Mouse (Mus musculus): Measurements from ENCODE around the gene Ippk. TPM values are rescaled to one million over a fixed set of nuclear protein-coding genes. Genes with fewer than 3 reads are reported as not detected.

Ippk gene
- polyA plus RNA-seq, 1 experiment from 2014 or later = 14.0 TPM

DNA sequence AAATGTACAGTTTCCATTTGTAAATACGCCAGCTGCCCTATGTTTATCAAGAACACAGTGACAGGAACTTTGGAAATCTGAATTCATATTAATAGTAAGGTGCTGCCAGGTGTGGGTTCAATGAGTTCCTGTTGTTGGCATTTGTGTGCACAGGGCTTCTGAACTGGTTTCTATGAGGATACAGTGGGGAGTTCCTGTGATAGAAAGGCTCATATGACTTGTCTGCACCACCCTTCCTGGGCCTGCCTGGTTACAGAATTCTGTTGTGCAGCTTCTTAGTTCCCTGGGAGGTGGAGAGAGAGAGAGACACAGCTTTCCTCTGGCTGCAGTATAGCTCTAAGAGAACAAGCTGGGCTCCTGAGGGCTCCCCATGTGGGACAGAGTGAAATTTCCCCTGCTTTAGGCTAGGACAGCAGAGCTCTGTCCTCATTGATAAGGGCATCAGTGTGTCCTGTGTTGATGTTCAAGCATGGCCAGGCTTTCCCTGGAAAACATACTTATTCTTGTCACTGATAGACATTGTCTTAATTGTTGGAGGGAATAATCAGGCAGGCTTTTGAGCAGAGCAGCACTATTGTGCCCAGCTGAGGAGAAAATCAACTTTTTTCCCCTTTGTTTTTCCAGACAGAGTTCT lies 7.1 kb downstream of the Ippk start:
- no peaks in the 10 kb centered on the region for H3K27me3 ChIP-seq (replicated peaks)
- H3K4me2 ChIP-seq = no peak overlapping the region
- H3K27ac ChIP-seq (ENCODE audit: poor library complexity, severe bottlenecking) = no peak overlapping the region
- H3K9ac ChIP-seq = 0 out of 2 replicates have a peak overlapping the region, but pooled peaks have one; percentile 14
- no peak overlapping the region for H3K4me3 ChIP-seq
- H3K36me3 ChIP-seq = peaks cover 5% of the 10 kb centered on the region
- peaks cover 34% of the 10 kb centered on the region for H3K4me1 ChIP-seq (replicated peaks)
- no peaks in the 10 kb centered on the region for H3K9me3 ChIP-seq (replicated peaks)
- ATAC-seq (ENCODE audit: insufficient number of reproducible peaks, low FRiP score) = no peak
- WGBS = 85% methylated on average over 1 of the region's 1 CpGs

DNA sequence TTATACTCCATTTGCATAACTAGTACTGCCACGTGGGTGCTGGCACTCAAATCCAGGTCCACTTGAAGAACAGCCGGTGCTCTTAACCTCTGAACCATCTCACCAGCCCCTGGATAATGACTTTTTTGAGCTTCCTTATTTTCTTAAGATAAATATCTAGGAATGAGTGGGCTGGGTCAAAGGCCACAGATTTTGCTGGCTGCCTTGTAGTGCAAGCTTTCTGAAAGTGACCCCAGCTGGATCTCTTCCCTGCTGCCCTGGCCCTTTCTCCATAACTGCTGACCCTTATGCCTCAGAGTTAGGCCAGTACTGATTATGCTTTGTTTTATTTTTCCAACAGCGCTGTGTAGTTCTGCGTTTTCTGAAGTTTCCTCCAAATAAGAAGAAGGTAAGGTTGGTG lies 9.5 kb downstream of the Ippk start:
- H3K4me2 ChIP-seq = no peak overlapping the region
- no peak overlapping the region for H3K27ac ChIP-seq (ENCODE audit: poor library complexity, severe bottlenecking)
- 58% methylated on average over 4 of the region's 4 CpGs for WGBS
- H3K36me3 ChIP-seq = peaks cover 24% of the 10 kb centered on the region
- peaks cover 35% of the 10 kb centered on the region for H3K4me1 ChIP-seq (replicated peaks)
- no peak overlapping the region for H3K4me3 ChIP-seq
- no peaks in the 10 kb centered on the region for H3K9me3 ChIP-seq (replicated peaks)
- H3K27me3 ChIP-seq (replicated peaks) = no peaks in the 10 kb centered on the region
- H3K9ac ChIP-seq = no peak overlapping the region
- no peak for ATAC-seq (ENCODE audit: insufficient number of reproducible peaks, low FRiP score)

DNA sequence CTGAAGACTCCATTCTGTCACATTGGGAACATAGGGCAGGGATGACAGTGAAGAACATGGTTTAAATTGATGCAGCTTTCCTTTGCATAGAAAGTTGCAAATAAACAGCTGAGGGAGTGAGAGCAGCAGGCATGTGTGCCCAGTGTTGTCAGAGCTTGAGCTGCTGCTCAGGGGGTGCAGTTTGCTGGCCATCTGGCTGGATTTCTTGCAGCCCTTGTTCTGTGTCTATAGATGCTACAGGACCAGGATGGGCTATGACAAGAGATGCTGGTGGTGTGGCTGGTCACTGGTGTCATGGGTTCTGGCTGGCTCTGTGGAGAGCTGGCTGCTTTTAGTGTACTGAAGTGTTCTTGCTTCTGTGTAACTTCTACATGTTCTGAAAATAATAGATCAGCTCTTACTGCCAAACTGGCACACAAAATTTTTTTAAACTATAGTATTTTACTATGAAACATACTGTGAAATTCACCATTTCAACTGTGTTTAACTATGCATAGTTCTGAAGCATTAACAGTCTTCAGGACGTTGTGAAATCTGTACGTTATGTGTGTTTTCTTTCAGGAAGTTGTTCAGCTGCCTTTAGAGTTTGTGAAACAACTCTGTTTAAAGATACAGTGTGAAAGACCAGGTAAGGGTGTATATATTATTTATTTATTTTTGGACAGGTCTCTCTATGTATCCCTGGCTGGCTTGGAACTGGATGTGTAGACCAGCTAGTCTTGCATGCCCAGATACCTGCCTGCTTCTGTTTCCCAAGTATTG lies 12.4 kb downstream of the Ippk start:
- Histone ChIP-seq H3K4me1 (replicated peaks) (peaks cover 28% of the 10 kb centered on the region), H3K36me3 (peaks cover 47% of the 10 kb centered on the region), H3K9me3 (replicated peaks) (no peaks in the 10 kb centered on the region), H3K9ac (no peak overlapping the region), H3K27ac (ENCODE audit: poor library complexity, severe bottlenecking) (no peak overlapping the region), H3K4me3 (no peak overlapping the region), H3K27me3 (replicated peaks) (no peaks in the 10 kb centered on the region), H3K4me2 (no peak overlapping the region)
- WGBS = 91% methylated on average over 2 of the region's 2 CpGs
- no peak for ATAC-seq (ENCODE audit: insufficient number of reproducible peaks, low FRiP score)

DNA sequence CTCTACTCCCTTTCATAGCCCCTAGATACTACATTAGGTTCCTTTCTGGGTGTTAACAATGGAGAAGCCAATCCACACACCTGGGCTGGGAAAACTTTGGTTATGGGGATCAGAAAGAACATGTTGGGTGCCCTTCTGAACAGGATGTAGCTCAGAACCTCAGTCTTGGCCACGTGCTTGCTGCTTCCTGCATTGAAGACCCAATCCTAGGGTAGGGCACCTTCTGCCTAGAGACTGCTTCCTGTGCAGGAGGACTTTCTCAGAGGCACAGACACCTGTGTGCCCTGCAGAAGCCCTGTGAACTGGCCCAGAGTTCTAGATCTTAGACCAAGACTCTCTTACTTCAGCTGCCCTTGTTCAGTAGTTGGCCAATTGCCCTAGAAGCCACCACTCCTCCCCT lies 14.7 kb downstream of the Ippk start:
- ATAC-seq (ENCODE audit: insufficient number of reproducible peaks, low FRiP score) = no peak
- Histone ChIP-seq H3K27me3 (replicated peaks) (no peaks in the 10 kb centered on the region), H3K36me3 (peaks cover 47% of the 10 kb centered on the region), H3K4me1 (replicated peaks) (peaks cover 23% of the 10 kb centered on the region), H3K9me3 (replicated peaks) (no peaks in the 10 kb centered on the region), H3K9ac (no peak overlapping the region), H3K4me3 (no peak overlapping the region), H3K4me2 (0 out of 2 replicates have a peak overlapping the region, but pooled peaks have one; percentile 4), H3K27ac (ENCODE audit: poor library complexity, severe bottlenecking) (peak overlapping the region; percentile 64)
- 88% methylated on average over 1 of the region's 1 CpGs for WGBS

DNA sequence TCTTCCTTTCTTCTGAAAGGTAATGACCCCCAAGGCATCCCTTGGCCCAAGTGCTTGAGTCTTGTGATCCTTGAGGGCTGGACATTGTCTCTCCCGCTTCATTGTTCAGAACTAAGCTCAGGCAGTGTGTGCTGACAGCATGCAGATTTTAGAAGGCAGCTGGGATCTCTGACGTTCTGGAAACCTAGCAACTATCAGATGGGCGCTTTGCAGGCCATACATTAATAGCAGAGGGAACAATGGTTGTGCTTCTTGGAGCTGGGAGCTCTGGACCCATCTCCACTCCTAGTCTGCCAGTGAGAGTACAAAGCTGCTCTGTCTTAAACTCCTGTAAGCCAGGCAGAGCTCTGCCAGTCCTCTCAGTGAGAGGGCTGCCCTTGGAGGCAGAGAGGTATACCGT lies 15.1 kb downstream of the Ippk start:
- no peaks in the 10 kb centered on the region for H3K9me3 ChIP-seq (replicated peaks)
- no peaks in the 10 kb centered on the region for H3K27me3 ChIP-seq (replicated peaks)
- 39% methylated on average over 4 of the region's 4 CpGs for WGBS
- 0 out of 2 replicates have a peak overlapping the region, but pooled peaks have one; percentile 42 for H3K9ac ChIP-seq
- H3K27ac ChIP-seq (ENCODE audit: poor library complexity, severe bottlenecking) = peak overlapping the region; percentile 64
- H3K4me1 ChIP-seq (replicated peaks) = peaks cover 22% of the 10 kb centered on the region
- H3K36me3 ChIP-seq = peaks cover 47% of the 10 kb centered on the region
- peak overlapping the region; percentile 4; the same call in 1 of the 2 replicates for H3K4me2 ChIP-seq
- ATAC-seq (ENCODE audit: insufficient number of reproducible peaks, low FRiP score) = peak; percentile 42; the same call in 1 of the 2 replicates
- no peak overlapping the region for H3K4me3 ChIP-seq

DNA sequence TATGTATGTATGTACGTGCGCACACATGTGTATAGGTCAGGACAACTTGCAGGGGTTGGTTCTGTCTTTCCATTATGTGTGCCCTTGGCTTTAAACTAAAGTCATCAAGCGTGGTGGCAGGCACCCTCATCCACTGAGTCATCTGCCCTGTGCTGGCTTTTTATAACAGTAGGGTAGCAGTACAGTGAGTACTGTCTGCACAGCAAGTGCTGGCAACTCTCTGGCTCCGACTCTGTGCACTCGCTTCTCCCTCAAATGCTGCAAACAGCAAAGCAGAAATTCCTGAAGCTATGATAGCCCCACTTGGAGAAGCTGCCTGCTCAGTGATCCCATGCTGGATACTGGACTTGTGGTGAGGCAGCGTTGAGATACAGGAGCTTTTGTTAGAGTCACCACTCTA lies 23.4 kb downstream of the Ippk start:
- no peak overlapping the region for H3K27ac ChIP-seq (ENCODE audit: poor library complexity, severe bottlenecking)
- H3K4me1 ChIP-seq (replicated peaks) = 0 out of 2 replicates have a peak, but pooled peaks cover 4% of the 10 kb centered on the region
- H3K9me3 ChIP-seq (replicated peaks) = no peaks in the 10 kb centered on the region
- H3K27me3 ChIP-seq (replicated peaks) = no peaks in the 10 kb centered on the region
- H3K4me3 ChIP-seq = no peak overlapping the region
- no peak overlapping the region for H3K9ac ChIP-seq
- peaks cover 39% of the 10 kb centered on the region for H3K36me3 ChIP-seq
- no peak for ATAC-seq (ENCODE audit: insufficient number of reproducible peaks, low FRiP score)
- WGBS = 95% methylated on average over 6 of the region's 6 CpGs
- H3K4me2 ChIP-seq = no peak overlapping the region

DNA sequence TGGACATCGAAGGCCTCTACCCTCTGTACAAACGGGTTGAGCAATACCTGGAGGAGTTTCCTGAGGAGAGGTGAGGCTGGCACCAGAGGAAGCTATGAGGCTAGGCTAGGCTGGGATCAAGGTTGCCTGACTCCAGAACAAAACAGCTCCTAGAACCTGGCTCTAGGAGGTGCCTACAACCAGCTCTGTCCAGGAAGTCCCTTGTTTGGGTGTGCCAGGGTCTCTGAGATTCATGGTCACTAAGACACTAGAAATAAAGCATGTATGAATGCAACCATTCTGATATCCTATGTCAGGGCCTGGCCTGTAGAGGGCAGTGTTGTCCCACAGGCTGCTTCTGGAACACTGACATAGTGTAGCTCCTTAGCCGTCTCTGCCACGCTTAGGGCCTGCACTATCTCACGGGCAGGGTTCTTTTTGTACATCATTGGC lies 28.3 kb downstream of the Ippk start:
- Histone ChIP-seq H3K27me3 (replicated peaks) (no peaks in the 10 kb centered on the region), H3K4me3 (no peak overlapping the region), H3K36me3 (peaks cover 42% of the 10 kb centered on the region), H3K4me1 (replicated peaks) (no peaks in the 10 kb centered on the region), H3K27ac (ENCODE audit: poor library complexity, severe bottlenecking) (no peak overlapping the region), H3K9me3 (replicated peaks) (no peaks in the 10 kb centered on the region), H3K9ac (no peak overlapping the region), H3K4me2 (no peak overlapping the region)
- ATAC-seq (ENCODE audit: insufficient number of reproducible peaks, low FRiP score) = peak; percentile 61
- 40% methylated on average over 5 of the region's 5 CpGs for WGBS

DNA sequence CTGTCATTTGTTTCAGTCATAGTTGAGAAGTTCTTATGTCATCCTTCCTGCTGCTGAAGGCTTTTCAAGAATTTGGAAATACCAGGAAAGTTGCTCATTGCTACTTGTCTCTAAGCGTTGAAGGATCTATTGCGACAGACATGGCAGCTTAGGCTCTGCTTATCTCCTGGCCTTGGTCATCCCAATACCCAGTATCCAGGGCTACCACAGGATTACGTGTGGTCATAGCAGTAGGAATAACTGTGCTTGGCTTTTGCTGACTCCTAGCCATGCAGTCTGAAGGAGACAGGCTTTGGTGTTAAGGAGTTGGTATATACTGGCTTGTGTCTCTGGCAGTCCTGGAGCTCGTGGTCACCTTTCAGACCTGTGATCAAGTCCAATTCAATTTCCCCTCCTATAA lies 39.2 kb downstream of the Ippk start:
- Histone ChIP-seq H3K9ac (no peak overlapping the region), H3K4me2 (no peak overlapping the region), H3K27ac (ENCODE audit: poor library complexity, severe bottlenecking) (no peak overlapping the region), H3K27me3 (replicated peaks) (no peaks in the 10 kb centered on the region), H3K36me3 (peaks cover 70% of the 10 kb centered on the region), H3K4me1 (replicated peaks) (no peaks in the 10 kb centered on the region), H3K4me3 (no peak overlapping the region), H3K9me3 (replicated peaks) (no peaks in the 10 kb centered on the region)
- 74% methylated on average over 4 of the region's 4 CpGs for WGBS
- ATAC-seq (ENCODE audit: insufficient number of reproducible peaks, low FRiP score) = no peak

DNA sequence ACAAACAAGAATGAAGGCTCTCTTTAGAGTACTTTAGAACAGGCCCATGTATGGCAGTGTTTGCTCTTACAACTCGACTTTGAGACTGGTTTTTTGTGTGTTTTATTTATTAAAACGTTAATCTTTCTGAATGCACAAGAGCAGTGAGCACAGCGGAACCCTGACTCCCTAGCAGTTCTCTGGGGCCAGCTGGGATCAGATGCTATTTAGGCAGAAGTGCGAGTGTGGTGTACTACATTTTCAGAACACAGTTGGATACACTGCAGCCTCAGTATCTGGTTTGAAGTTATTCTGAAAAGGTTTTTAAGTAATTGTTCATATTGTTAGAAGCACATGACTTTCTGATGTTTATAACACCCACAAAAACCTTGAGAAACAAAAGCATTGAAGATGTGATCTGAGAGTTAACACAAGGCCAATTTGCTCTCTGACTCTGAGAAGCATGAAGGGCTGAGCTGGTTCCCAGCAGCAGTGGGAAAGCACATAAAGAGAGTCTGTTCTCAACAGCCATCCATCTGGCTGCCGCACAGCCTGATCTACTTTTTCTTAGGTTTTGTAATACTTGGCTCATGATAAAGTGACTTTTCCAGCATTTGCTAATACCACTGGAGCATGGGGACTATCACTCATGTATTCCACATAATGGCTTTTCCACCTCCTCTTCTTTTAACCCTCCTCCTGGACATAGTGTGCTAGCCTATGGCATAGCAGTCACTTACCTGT lies 39.8 kb downstream of the Ippk start:
- WGBS = 80% methylated on average over 5 of the region's 5 CpGs
- Histone ChIP-seq H3K9ac (no peak overlapping the region), H3K27me3 (replicated peaks) (no peaks in the 10 kb centered on the region), H3K4me2 (no peak overlapping the region), H3K36me3 (peaks cover 72% of the 10 kb centered on the region), H3K9me3 (replicated peaks) (no peaks in the 10 kb centered on the region), H3K27ac (ENCODE audit: poor library complexity, severe bottlenecking) (no peak overlapping the region), H3K4me3 (no peak overlapping the region), H3K4me1 (replicated peaks) (no peaks in the 10 kb centered on the region)
- no peak for ATAC-seq (ENCODE audit: insufficient number of reproducible peaks, low FRiP score)

DNA sequence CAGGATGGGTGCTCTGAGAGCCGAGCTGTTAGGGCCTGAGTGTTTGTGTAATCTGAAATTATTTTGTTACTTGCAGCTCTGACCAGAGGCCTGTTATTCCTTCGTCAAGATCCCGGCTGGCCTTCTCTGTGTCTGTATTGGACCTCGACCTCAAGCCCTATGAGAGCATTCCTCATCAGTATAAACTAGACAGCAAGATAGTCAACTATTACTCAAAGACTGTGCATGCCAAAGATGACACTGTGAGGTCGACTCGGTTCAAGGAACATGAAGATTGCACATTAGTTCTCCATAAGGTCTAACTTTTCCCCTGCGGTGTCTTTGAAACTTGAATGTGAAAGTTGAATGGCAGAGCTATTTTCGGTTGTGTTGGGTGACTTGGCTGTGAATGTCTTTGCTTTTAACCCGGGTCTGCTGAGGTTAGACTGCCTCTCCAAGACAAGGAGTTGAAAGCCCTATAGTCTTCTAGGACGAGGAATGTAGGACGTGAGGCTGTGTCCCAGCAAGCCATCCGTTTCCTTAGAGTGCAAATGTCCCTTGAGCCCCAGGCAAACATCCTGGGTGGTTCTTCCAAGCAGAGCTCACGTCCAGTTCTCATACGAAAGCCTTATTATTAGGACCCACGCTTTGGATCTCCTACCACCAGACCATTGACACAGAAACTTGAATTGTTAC lies 40.5 kb downstream of the Ippk start:
- H3K9me3 ChIP-seq (replicated peaks) = no peaks in the 10 kb centered on the region
- H3K27me3 ChIP-seq (replicated peaks) = no peaks in the 10 kb centered on the region
- H3K36me3 ChIP-seq = peaks cover 70% of the 10 kb centered on the region
- no peaks in the 10 kb centered on the region for H3K4me1 ChIP-seq (replicated peaks)
- no peak overlapping the region for H3K9ac ChIP-seq
- WGBS = 84% methylated on average over 15 of the region's 15 CpGs
- H3K4me3 ChIP-seq = no peak overlapping the region
- H3K27ac ChIP-seq (ENCODE audit: poor library complexity, severe bottlenecking) = no peak overlapping the region
- no peak for ATAC-seq (ENCODE audit: insufficient number of reproducible peaks, low FRiP score)
- H3K4me2 ChIP-seq = no peak overlapping the region

DNA sequence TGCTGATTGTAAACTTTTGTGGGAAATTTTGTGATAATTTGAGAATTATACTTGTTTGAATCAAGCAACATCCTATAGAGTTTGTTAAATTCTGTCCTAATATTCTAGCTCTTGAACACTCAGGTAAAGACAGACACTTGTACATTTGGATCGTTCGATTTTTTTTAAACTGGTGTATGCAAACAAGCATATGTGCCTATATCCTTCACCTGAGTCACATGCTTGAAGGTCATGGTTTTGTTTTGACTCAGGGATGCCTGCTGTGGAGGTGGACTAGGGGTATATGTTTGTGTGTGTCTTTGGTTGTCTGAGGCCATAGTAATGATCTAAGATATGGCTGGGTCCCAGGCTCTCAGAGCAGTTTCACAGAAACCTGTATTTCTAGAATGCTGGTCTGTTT lies 41.9 kb downstream of the Ippk start:
- Histone ChIP-seq H3K27me3 (replicated peaks) (no peaks in the 10 kb centered on the region), H3K9me3 (replicated peaks) (no peaks in the 10 kb centered on the region), H3K36me3 (peaks cover 65% of the 10 kb centered on the region), H3K9ac (no peak overlapping the region), H3K4me1 (replicated peaks) (no peaks in the 10 kb centered on the region), H3K4me3 (no peak overlapping the region), H3K27ac (ENCODE audit: poor library complexity, severe bottlenecking) (no peak overlapping the region), H3K4me2 (no peak overlapping the region)
- no peak for ATAC-seq (ENCODE audit: insufficient number of reproducible peaks, low FRiP score)
- 90% methylated on average over 2 of the region's 2 CpGs for WGBS
